Mouse (Mus musculus): ENCODE data around the gene Fhl4. TPM values are rescaled to one million over a fixed set of nuclear protein-coding genes. Genes with fewer than 3 reads are reported as not detected.

The Fhl4 gene
- polyA plus RNA-seq (2017; shearing (Covaris generic)): 1.0 TPM

GRCm38 (mm10) chr10:85102247-85103084 is at the start of gene Fhl4, which contains the start of gene Tmem263:
Gene Fhl4, minus strand, starts transcription at chr10:85102495.
Gene Tmem263, plus strand, starts transcription at chr10:85102627.

GRCm38 (mm10) chr10:85127395-85128287 is 25.3 kb upstream of the Fhl4 start, which contains the start of gene Mterf2:
Gene Mterf2, minus strand, starts transcription at chr10:85128027.

Other genes with a start within 250 kb of the Fhl4 start
- 10.8 TPM for gene Ric8b, start 184.9 kb downstream of the Fhl4 start, polyA plus RNA-seq (2017; shearing (Covaris generic))
- 9.4 TPM for gene Tmem263, start 132 bp upstream of the Fhl4 start, polyA plus RNA-seq (2017; shearing (Covaris generic))
- gene Mterf2, start 25.5 kb upstream of the Fhl4 start, polyA plus RNA-seq (2017; shearing (Covaris generic)): 24.1 TPM
- gene Cry1, start 82.6 kb upstream of the Fhl4 start, polyA plus RNA-seq (2017; shearing (Covaris generic)): 55.7 TPM